In genomic region chr1:63190851-63191250, GRCm38 (mm10) we compare ENCODE assay signal across 13 mouse cellular contexts. TPM values are rescaled to one million over a fixed set of nuclear protein-coding genes. Genes with fewer than 3 reads are reported as not detected.
A peak's percentile ranks its signal among the peaks of the same experiment; 100 is the strongest.
DNase-seq lines count a peak whose midpoint lies in the region; ATAC-seq lines count a peak whose summit lies in the region.
"Had no signal": no experiment of that assay in that cellular context is flagged by ENCODE, and none has a peak within 500 bp of the region (broad histone marks: within the 10 kb centered on the region; RNA-seq: fewer than 3 reads in every experiment).

No protein-coding gene starts in this region.

- H3K27me3 ChIP-seq in midbrain, embryonic 14.5 days (ENCODE audit: control insufficient read depth, insufficient read depth, low read length), result no peaks in the 10 kb centered on the region
- H3K27me3 ChIP-seq in midbrain, embryonic 11.5 days (ENCODE audit: control insufficient read depth, insufficient read depth, low read length), result no peaks in the 10 kb centered on the region
- no peaks in the 10 kb centered on the region for H3K27me3 ChIP-seq in limb, embryonic 15.5 days

- peak; percentile 71 to 80 for DNase-seq in cerebellum, postnatal 10 days
- DNase-seq in cerebellum, adult 9-11 months, result no peak
- peak; percentile 57 for DNase-seq in heart, postnatal 4 days
- DNase-seq in heart, postnatal 25 days (ENCODE audit: low spot score), result no peak
- DNase-seq in midbrain, embryonic 14.5 days, result peak; percentile 23
- DNase-seq in midbrain, embryonic 11.5 days (ENCODE audit: low spot score, missing footprints), result no peak
- DNase-seq: adrenal gland, adult 8-10 months; cerebellum, adult 18-20 months; thymus, postnatal 25 days had no signal

- intact Hi-C loops in heart, postnatal 25 days (cut with DNase I), result no loop called here

- no peaks in the 10 kb centered on the region for H3K9me3 ChIP-seq in midbrain, embryonic 14.5 days (ENCODE audit: control insufficient read depth, low read length)
- no peaks in the 10 kb centered on the region for H3K9me3 ChIP-seq in midbrain, embryonic 11.5 days (ENCODE audit: control insufficient read depth, low read length)
- H3K9me3 ChIP-seq in limb, embryonic 15.5 days, result no peaks in the 10 kb centered on the region
- H3K9me3 ChIP-seq: G1E had no signal

- no peak overlapping the region for H3K9ac ChIP-seq in midbrain, embryonic 14.5 days (replicated peaks; ENCODE audit: low read length)
- H3K9ac ChIP-seq in midbrain, embryonic 11.5 days (ENCODE audit: low read length), result no peak overlapping the region
- H3K9ac ChIP-seq in limb, embryonic 15.5 days, result no peak overlapping the region

- no peak for ATAC-seq in midbrain, embryonic 14.5 days (ENCODE audit: low FRiP score, low TSS enrichment)
- no peak for ATAC-seq in midbrain, embryonic 11.5 days (ENCODE audit: low FRiP score)
- ATAC-seq in limb, embryonic 15.5 days (ENCODE audit: insufficient number of reproducible peaks, low FRiP score, low TSS enrichment, low read depth), result no peak
- ATAC-seq in megakaryocyte, adult 5-6 weeks (ENCODE audit: poor library complexity, severe bottlenecking), result no peak

- no peak overlapping the region for H3K27ac ChIP-seq in midbrain, embryonic 14.5 days (replicated peaks; ENCODE audit: low read depth, low read length)
- H3K27ac ChIP-seq in midbrain, embryonic 11.5 days (ENCODE audit: low read depth, low read length), result no peak overlapping the region
- H3K27ac ChIP-seq in limb, embryonic 15.5 days, result peak overlapping the region; percentile 58

- no peak overlapping the region for H3K4me2 ChIP-seq in midbrain, embryonic 14.5 days (ENCODE audit: low read length)
- no peak overlapping the region for H3K4me2 ChIP-seq in midbrain, embryonic 11.5 days
- H3K4me2 ChIP-seq in limb, embryonic 15.5 days, result no peak overlapping the region

- H3K36me3 ChIP-seq in midbrain, embryonic 14.5 days (ENCODE audit: control insufficient read depth, insufficient read depth, low read length), result no peaks in the 10 kb centered on the region
- no peaks in the 10 kb centered on the region for H3K36me3 ChIP-seq in midbrain, embryonic 11.5 days (ENCODE audit: control insufficient read depth, insufficient read depth, low read length)
- H3K36me3 ChIP-seq in limb, embryonic 15.5 days, result no peaks in the 10 kb centered on the region
- H3K36me3 ChIP-seq: G1E had no signal

- H3K4me3 ChIP-seq in midbrain, embryonic 14.5 days (replicated peaks; ENCODE audit: low read depth, low read length), result no peak overlapping the region
- no peak overlapping the region for H3K4me3 ChIP-seq in midbrain, embryonic 11.5 days (ENCODE audit: low read depth, low read length)
- no peak overlapping the region for H3K4me3 ChIP-seq in limb, embryonic 15.5 days

- WGBS in midbrain, embryonic 14.5 days, result 81% methylated on average over 8 of the region's 8 CpGs
- WGBS in midbrain, embryonic 11.5 days, result 89% methylated on average over 8 of the region's 8 CpGs
- 48% methylated on average over 8 of the region's 8 CpGs for WGBS in limb, embryonic 15.5 days

- no peaks in the 10 kb centered on the region for H3K4me1 ChIP-seq in midbrain, embryonic 14.5 days (ENCODE audit: control insufficient read depth, insufficient read depth, low read length)
- no peaks in the 10 kb centered on the region for H3K4me1 ChIP-seq in midbrain, embryonic 11.5 days (ENCODE audit: control insufficient read depth, insufficient read depth, low read length)
- H3K4me1 ChIP-seq in limb, embryonic 15.5 days, result 0 out of 2 replicates have a peak, but pooled peaks cover 2% of the 10 kb centered on the region

RNA-seq across cellular contexts. Expression of gene Ndufs1, which starts 14.2 kb away (rescaled TPM):
- 100 to 1,000 TPM; 533 to 564 TPM for total RNA-seq in heart, postnatal 4 days (2021)
- 100 to 1,000 TPM; 830 to 856 TPM for total RNA-seq in heart, postnatal 25 days (2021)
- 116 and 136 TPM in 2 replicates for polyA plus RNA-seq in midbrain, embryonic 14.5 days (2014; fragmentation: Nextera tagmentation; extraction: Ambion mirVana)
- 138 and 152 TPM in 2 replicates for polyA plus RNA-seq in midbrain, embryonic 11.5 days (2014; fragmentation: Nextera tagmentation; extraction: Ambion mirVana)
- 112 and 131 TPM in 2 replicates for polyA plus RNA-seq in limb, embryonic 15.5 days (2015; fragmentation: Nextera tagmentation; extraction: Ambion mirVana)
- total RNA-seq in megakaryocyte, adult 5-6 weeks (2015), result 91.8 and 101 TPM in 2 replicates
- total RNA-seq in megakaryocyte, adult 5-6 weeks (2017), result 87.4 and 108 TPM in 2 replicates

RNA-seq across cellular contexts. Expression of gene Eef1b2, which starts 14.2 kb away (rescaled TPM):
- total RNA-seq in heart, postnatal 4 days (2021), result 100 to 1,000 TPM; 497 to 542 TPM
- 100 to 1,000 TPM; 356 to 385 TPM for total RNA-seq in heart, postnatal 25 days (2021)
- 485 and 564 TPM in 2 replicates for polyA plus RNA-seq in midbrain, embryonic 14.5 days (2014; fragmentation: Nextera tagmentation; extraction: Ambion mirVana)
- polyA plus RNA-seq in midbrain, embryonic 11.5 days (2014; fragmentation: Nextera tagmentation; extraction: Ambion mirVana), result 465 and 509 TPM in 2 replicates
- polyA plus RNA-seq in limb, embryonic 15.5 days (2015; fragmentation: Nextera tagmentation; extraction: Ambion mirVana), result 573 and 595 TPM in 2 replicates
- 882 and 903 TPM in 2 replicates for total RNA-seq in megakaryocyte, adult 5-6 weeks (2015)
- total RNA-seq in megakaryocyte, adult 5-6 weeks (2017), result 1,598 and 1,756 TPM in 2 replicates

RNA-seq across cellular contexts. Expression of gene Gpr1, which starts 23.5 kb away (rescaled TPM):
- total RNA-seq in heart, postnatal 4 days (2021), result not detected
- total RNA-seq in heart, postnatal 25 days (2021), result under 1 TPM; 0.31 to 0.49 TPM
- polyA plus RNA-seq in midbrain, embryonic 14.5 days (2014; fragmentation: Nextera tagmentation; extraction: Ambion mirVana), result 0.69 and 0.71 TPM in 2 replicates
- 0.08 and 0.22 TPM in 2 replicates for polyA plus RNA-seq in midbrain, embryonic 11.5 days (2014; fragmentation: Nextera tagmentation; extraction: Ambion mirVana)
- polyA plus RNA-seq in limb, embryonic 15.5 days (2015; fragmentation: Nextera tagmentation; extraction: Ambion mirVana), result 0.17 and 0.63 TPM in 2 replicates
- total RNA-seq in megakaryocyte, adult 5-6 weeks (2015), result not detected in 2 replicates
- total RNA-seq in megakaryocyte, adult 5-6 weeks (2017), result not detected in 2 replicates
- polyA plus RNA-seq: lung, embryonic 16.5 days had no signal

Comparison
In these comparisons a context has a peak if more than half of its experiments do, and no peak if none do; other contexts are left out.
1. DNase-seq: peak in cerebellum, postnatal 10 days (2 of 2), heart, postnatal 4 days (single experiment) and midbrain, embryonic 14.5 days (single experiment); none in cerebellum, adult 9-11 months (single experiment), heart, postnatal 25 days (single experiment) and midbrain, embryonic 11.5 days (single experiment).
2. RNA of gene Ndufs1, which starts 14.2 kb away (total RNA-seq): 830 to 856 TPM in heart, postnatal 25 days and 533 to 564 TPM in heart, postnatal 4 days; 87.4 to 108 TPM in megakaryocyte, adult 5-6 weeks; every median in the first group is over 4 times any median in the second.